Mouse (Mus musculus): Measurements from ENCODE around the gene Rnft2.

GRCm38 (mm10) chr5:118172078-118172723 lies 72.7 kb downstream of the Rnft2 start:
- no peak for TF ChIP-seq POLR2A (IDR thresholded peaks at IDR 0.05; ENCODE audit: insufficient read depth, low read length)
- no peak for TF ChIP-seq CTCF (IDR thresholded peaks at IDR 0.05; ENCODE audit: low read depth, low read length)
- TF ChIP-seq EP300 (IDR thresholded peaks at IDR 0.05; ENCODE audit: insufficient read depth, low read depth, low read length) = no peak

All from ES-Bruce4 (cell line).